Mouse (Mus musculus) forebrain, embryonic 10.5 days (tissue): ENCODE results near the gene Clec11a. TPM values are rescaled to one million over a fixed set of nuclear protein-coding genes. Genes with fewer than 3 reads are reported as not detected.

Experiments used
- DNase-seq: peaks from one replicate; pipeline ENCODE4 v3.0.0-alpha.2; 2017; ENCODE audit warnings: low spot score; ENCODE audit errors: extremely low spot score
- H3K27ac ChIP-seq: fragments of 300-500 bp; sonication (generic); 2 replicates; pipeline ENCODE4 v1.5.1; 2016; ENCODE audit warnings: mild to moderate bottlenecking
- H3K27me3 ChIP-seq: fragments of 300-500 bp; sonication (generic); 2 replicates; pipeline ENCODE4 v1.6.1; 2016; ENCODE audit warnings: mild to moderate bottlenecking; ENCODE audit not compliant: poor library complexity, severe bottlenecking
- H3K36me3 ChIP-seq: fragments of 300-500 bp; sonication (generic); replicated peaks from 2 replicates; pipeline ENCODE4 v1.6.1; 2016; ENCODE audit warnings: mild to moderate bottlenecking, moderate library complexity
- H3K4me1 ChIP-seq: fragments of 300-500 bp; sonication (generic); 2 replicates; pipeline ENCODE4 v1.6.1; 2016
- H3K4me3 ChIP-seq: fragments of 300-500 bp; sonication (generic); 2 replicates; pipeline ENCODE4 v1.5.1; 2016; ENCODE audit warnings: mild to moderate bottlenecking, moderate library complexity
- H3K9me3 ChIP-seq: fragments of 300-500 bp; sonication (generic); 2 replicates; pipeline ENCODE4 v1.6.1; 2016; ENCODE audit warnings: mild to moderate bottlenecking, moderate library complexity
- WGBS: fragments of 180-500 bp; shearing (Covaris S2); methylation state at CpG from one replicate; pipeline ENCODE4 v1.1.7; 2016; 5-methylcytosine and 5-hydroxymethylcytosine counted together
- polyA plus RNA-seq: library from polyadenylated mRNA; unstranded; fragments of >200 nt; fragmentation: Nextera tagmentation; extraction: Ambion mirVana; gene quantifications from 2 replicates; pipeline ENCODE4 v1.2.1, GENCODE M21; 2016

Gene Clec11a
- polyA plus RNA-seq, 1 experiment from 2014 or later, result 2.5 TPM

DNA sequence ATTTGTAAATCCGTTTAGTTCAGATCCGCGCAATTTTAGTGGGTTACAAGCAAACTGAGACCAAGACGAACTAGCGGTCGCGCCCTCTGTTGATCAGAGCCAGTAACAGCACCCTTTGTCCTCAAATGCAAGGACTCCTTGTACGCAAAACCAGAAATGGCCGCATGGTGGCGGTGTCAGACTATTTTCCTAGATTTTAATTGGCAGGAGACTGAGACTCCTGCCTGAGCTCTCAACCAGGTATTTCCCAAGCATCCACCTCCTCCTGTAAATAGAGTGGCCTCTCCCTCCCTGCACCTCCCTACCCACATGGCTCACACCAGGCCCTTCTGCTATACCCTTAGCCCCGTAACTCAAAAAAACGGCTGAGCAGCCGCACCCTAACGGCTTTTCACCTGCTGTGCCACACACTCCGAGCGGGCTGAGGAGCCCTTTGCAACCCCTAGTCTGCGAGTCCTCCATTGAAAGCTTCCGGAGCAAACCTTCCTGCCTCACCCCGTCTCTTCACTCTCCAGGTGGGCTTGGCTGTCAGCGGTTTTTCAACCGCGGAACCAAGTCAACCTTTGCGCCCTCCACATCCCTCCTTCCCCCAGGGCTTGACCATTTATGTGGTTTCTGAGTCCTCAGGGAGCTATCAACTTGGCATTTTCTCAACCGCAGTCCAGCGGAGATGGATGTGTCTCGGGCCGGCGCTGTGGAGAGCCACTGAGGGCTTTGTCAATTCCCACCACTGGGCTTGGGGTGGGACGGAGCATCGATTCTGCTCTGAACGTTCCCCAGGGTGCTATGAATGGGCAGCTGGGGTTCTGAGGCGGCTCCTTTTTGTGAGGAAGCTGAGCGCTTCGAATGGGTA, 43.7 kb downstream of the Clec11a start:
- H3K9me3 ChIP-seq, result no peaks in the 10 kb centered on the region
- peak overlapping the region; percentile 44; the same call in 1 of the 2 replicates for H3K27ac ChIP-seq
- peaks cover 54% of the 10 kb centered on the region for H3K27me3 ChIP-seq
- H3K4me3 ChIP-seq, result peak overlapping the region; percentile 45
- H3K36me3 ChIP-seq, result no peaks in the 10 kb centered on the region
- WGBS, result 2% methylated on average over 34 of the region's 34 CpGs
- peak; percentile 95 for DNase-seq
- peaks cover 7% of the 10 kb centered on the region for H3K4me1 ChIP-seq

GRCm38 (mm10) chr7:44261147-44261546, 45.6 kb downstream of the Clec11a start, which contains the start of gene Gm15517:
Gene Gm15517, plus strand, starts transcription at chr7:44261447.
- Histone ChIP-seq H3K27me3 (peaks cover 43% of the 10 kb centered on the region), H3K27ac (no peak within 1 kb of the TSS), H3K9me3 (no peaks in the 10 kb centered on the region), H3K4me3 (no peak within 1 kb of the TSS), H3K4me1 (peaks cover 7% of the 10 kb centered on the region), H3K36me3 (0 out of 2 replicates have a peak, but pooled peaks cover 3% of the 10 kb centered on the region)
- WGBS, result 63% methylated on average over 5 of the region's 5 CpGs
- no peak for DNase-seq

DNA sequence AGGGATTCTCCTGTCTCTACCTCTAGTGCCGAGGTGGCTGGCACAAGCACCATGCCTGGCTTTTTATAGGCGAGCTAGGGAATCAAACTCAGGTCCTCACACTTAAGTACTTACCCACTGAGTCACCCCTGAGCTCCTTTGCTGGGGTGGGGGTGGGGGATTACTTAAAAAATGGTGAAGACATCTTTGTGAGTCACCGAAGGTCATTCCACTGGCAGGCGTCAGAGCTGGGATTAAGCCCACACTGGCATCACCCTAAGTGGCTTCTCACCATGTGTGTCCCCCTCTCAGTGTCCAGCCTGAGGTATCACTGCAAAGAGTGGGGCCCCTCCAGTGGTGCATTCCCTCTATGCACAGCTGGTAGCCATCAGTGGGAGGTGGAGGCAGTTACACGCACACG, 46.3 kb downstream of the Clec11a start:
- H3K4me1 ChIP-seq, result peaks cover 7% of the 10 kb centered on the region
- H3K27me3 ChIP-seq, result peaks cover 43% of the 10 kb centered on the region
- no peak overlapping the region for H3K27ac ChIP-seq
- no peak overlapping the region for H3K4me3 ChIP-seq
- no peaks in the 10 kb centered on the region for H3K9me3 ChIP-seq
- WGBS, result 82% methylated on average over 6 of the region's 6 CpGs
- H3K36me3 ChIP-seq, result peaks cover 4% of the 10 kb centered on the region; the same call in 1 of the 2 replicates
- DNase-seq, result no peak

GRCm38 (mm10) chr7:44257278-44257677, 49.4 kb downstream of the Clec11a start, which contains the start of gene Acp4:
Gene Acp4, minus strand, starts transcription at chr7:44257378.
- 88% methylated on average over 4 of the region's 4 CpGs for WGBS
- Histone ChIP-seq H3K36me3 (peaks cover 36% of the 10 kb centered on the region), H3K27ac (no peak within 1 kb of the TSS), H3K27me3 (peaks cover 20% of the 10 kb centered on the region), H3K9me3 (no peaks in the 10 kb centered on the region), H3K4me1 (peaks cover 5% of the 10 kb centered on the region), H3K4me3 (no peak within 1 kb of the TSS)
- DNase-seq, result no peak

GRCm38 (mm10) chr7:44254930-44255329, 51.8 kb downstream of the Clec11a start:
- Histone ChIP-seq H3K4me3 (no peak overlapping the region), H3K27me3 (no peaks in the 10 kb centered on the region), H3K36me3 (peaks cover 58% of the 10 kb centered on the region), H3K9me3 (no peaks in the 10 kb centered on the region), H3K27ac (no peak overlapping the region), H3K4me1 (peaks cover 6% of the 10 kb centered on the region)
- WGBS, result 88% methylated on average over 6 of the region's 6 CpGs
- DNase-seq, result no peak

DNA sequence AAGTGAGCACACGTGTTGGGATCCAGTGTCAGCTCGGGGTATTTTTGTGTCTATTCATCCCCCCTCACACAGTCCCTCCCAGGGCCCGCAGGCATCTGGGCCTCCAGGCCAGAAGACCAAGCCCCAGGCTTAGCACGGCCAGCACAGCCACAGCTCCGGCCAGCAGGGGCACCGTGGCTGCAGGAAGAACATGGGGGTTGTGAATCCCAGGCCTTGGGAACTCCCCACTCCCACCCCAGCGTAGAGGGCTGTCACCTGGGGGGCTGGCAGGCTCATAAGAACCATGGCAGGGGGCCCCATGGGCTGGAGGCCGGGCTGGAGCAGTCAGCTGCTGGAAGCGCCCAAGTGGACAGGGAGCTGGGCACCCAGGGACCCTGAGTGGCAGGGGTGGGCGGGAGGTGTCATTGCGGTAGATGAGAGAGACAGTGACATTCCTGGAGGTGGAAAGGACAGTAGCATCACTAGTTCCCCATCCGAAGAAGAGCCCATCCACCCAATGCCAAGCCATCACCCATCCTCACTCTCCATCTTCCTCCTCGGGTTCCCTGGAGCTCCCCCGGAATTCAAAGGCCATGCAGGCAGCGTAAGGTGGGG, 53.6 kb downstream of the Clec11a start:
- no peak for DNase-seq
- 76% methylated on average over 15 of the region's 15 CpGs for WGBS
- H3K4me3 ChIP-seq, result no peak overlapping the region
- H3K27ac ChIP-seq, result no peak overlapping the region
- H3K36me3 ChIP-seq, result peaks cover 76% of the 10 kb centered on the region
- peaks cover 18% of the 10 kb centered on the region for H3K4me1 ChIP-seq
- no peaks in the 10 kb centered on the region for H3K27me3 ChIP-seq
- H3K9me3 ChIP-seq, result no peaks in the 10 kb centered on the region

Other genes starting within 250 kb of the Clec11a start
- not detected in 2 replicates for gene Klk1b21, start 204.6 kb downstream of the Clec11a start, polyA plus RNA-seq
- not detected in 2 replicates for gene Klk1b22, start 194.2 kb downstream of the Clec11a start, polyA plus RNA-seq
- gene Klk1b16, start 170.1 kb downstream of the Clec11a start, polyA plus RNA-seq, result not detected in 2 replicates
- gene Klk1b24, start 118.7 kb downstream of the Clec11a start, polyA plus RNA-seq, result not detected in 2 replicates
- not detected in 2 replicates for gene Klk1b3, start 108.7 kb downstream of the Clec11a start, polyA plus RNA-seq
- not detected in 2 replicates for gene Klk1b4, start 99.5 kb downstream of the Clec11a start, polyA plus RNA-seq
- gene Klk1b5, start 91.0 kb downstream of the Clec11a start, polyA plus RNA-seq, result not detected in 2 replicates
- not detected in 2 replicates for gene Klk1, start 81.5 kb downstream of the Clec11a start, polyA plus RNA-seq
- not detected in 2 replicates for gene Gm36864, start 70.7 kb downstream of the Clec11a start, polyA plus RNA-seq
- gene 1700028J19Rik, start 60.2 kb downstream of the Clec11a start, polyA plus RNA-seq, result 1.3 and 1.4 TPM in 2 replicates
- 197 and 209 TPM in 2 replicates for gene 2410002F23Rik, start 60.2 kb downstream of the Clec11a start, polyA plus RNA-seq
- gene Acp4, start 49.5 kb downstream of the Clec11a start, polyA plus RNA-seq, result 0.12 TPM in 1 of 2 replicates, not detected in the other
- 1.2 TPM in 1 of 2 replicates, not detected in the other for gene Gm15517, start 45.5 kb downstream of the Clec11a start, polyA plus RNA-seq
- 1.4 TPM in 2 replicates for gene Shank1, start 3.4 kb upstream of the Clec11a start, polyA plus RNA-seq
- 3.2 and 4.1 TPM in 2 replicates for gene Syt3, start 77.2 kb upstream of the Clec11a start, polyA plus RNA-seq
- gene 1700008O03Rik, start 78.9 kb upstream of the Clec11a start, polyA plus RNA-seq, result 1.6 and 2.1 TPM in 2 replicates
- 1.8 and 2.1 TPM in 2 replicates for gene Lrrc4b, start 122.1 kb upstream of the Clec11a start, polyA plus RNA-seq
- 1.3 and 1.5 TPM in 2 replicates for gene Aspdh, start 158.5 kb upstream of the Clec11a start, polyA plus RNA-seq
- gene Josd2, start 161.1 kb upstream of the Clec11a start, polyA plus RNA-seq, result 74.9 and 78.5 TPM in 2 replicates
- 95.8 and 96.9 TPM in 2 replicates for gene Emc10, start 189.6 kb upstream of the Clec11a start, polyA plus RNA-seq
- 15.1 and 15.8 TPM in 2 replicates for gene Fam71e1, start 189.7 kb upstream of the Clec11a start, polyA plus RNA-seq
- 0.06 and 0.12 TPM in 2 replicates for gene Mybpc2, start 217.8 kb upstream of the Clec11a start, polyA plus RNA-seq
- not detected in 2 replicates for gene Spib, start 225.2 kb upstream of the Clec11a start, polyA plus RNA-seq
- 190 and 195 TPM in 2 replicates for gene Pold1, start 241.9 kb upstream of the Clec11a start, polyA plus RNA-seq
- gene Nr1h2, start 247.0 kb upstream of the Clec11a start, polyA plus RNA-seq, result 74.6 and 76.2 TPM in 2 replicates